Comparison of ENCODE assay signal across 13 mouse cellular contexts in genomic region chrX:135990661-135991060, GRCm38 (mm10). TPM values are rescaled to one million over a fixed set of nuclear protein-coding genes. Genes with fewer than 3 reads are reported as not detected.
"Had no signal": no experiment of that assay in that cellular context is flagged by ENCODE, and none has a peak within 500 bp of the region (broad histone marks: within the 10 kb centered on the region; RNA-seq: fewer than 3 reads in every experiment).

No protein-coding gene starts in this region.

- ATAC-seq: intestine, embryonic 15.5 days; midbrain, embryonic 15.5 days had no signal

- DNase-seq: kidney, adult 11 months; kidney, adult 8-10 months; kidney, postnatal 10 days; kidney, postnatal 36 days; layer of hippocampus, postnatal 36 days; liver, embryonic 13.5 days; lung, embryonic 14.5 days; thymus, postnatal 25 days had no signal

RNA-seq across cellular contexts. Expression of gene Arxes2, which starts 3.0 kb away (rescaled TPM):
- polyA plus RNA-seq: liver, adult 2 months; macrophage had no signal

RNA-seq across cellular contexts. Expression of gene Arxes1, which starts 42.5 kb away (rescaled TPM):
- polyA plus RNA-seq: liver, adult 2 months; macrophage; small intestine, adult 2 months had no signal
